ENCODE assay signal across 19 mouse cellular contexts in the genomic region with DNA sequence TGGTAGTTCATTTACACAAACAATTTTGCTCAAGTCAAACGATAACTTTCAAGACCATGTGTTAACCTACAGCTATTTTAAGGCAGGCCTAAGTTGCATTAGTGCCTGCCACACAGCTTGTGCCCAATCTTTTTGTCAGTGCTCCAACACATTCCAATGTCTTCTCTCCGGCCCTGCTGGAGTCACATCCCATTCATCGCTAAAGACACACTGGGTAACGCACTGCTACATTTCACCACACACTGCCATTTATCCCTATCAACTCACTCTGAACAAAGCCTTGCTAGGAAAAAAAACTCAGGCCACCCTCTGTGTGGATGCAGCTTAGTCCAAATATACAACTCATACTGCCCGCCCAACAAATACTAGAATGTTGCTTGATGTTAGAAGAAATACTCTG. TPM values are rescaled to one million over a fixed set of nuclear protein-coding genes. Genes with fewer than 3 reads are reported as not detected.
DNase-seq lines count a peak whose midpoint lies in the region; ATAC-seq and TF ChIP-seq lines count a peak whose summit lies in the region.
"Had no signal": no experiment of that assay in that cellular context is flagged by ENCODE, and none has a peak within 500 bp of the region (broad histone marks: within the 10 kb centered on the region; RNA-seq: fewer than 3 reads in every experiment).

No protein-coding gene starts in this region.

- no peak; the same call in 1 of the 2 replicates for ATAC-seq in lung, postnatal 0 days
- peak; percentile 62; the same call in 1 of the 2 replicates for ATAC-seq in heart, embryonic 13.5 days (ENCODE audit: extremely low read depth, insufficient number of reproducible peaks, low FRiP score, low TSS enrichment)
- ATAC-seq: activated CD4-positive, CD25-positive, alpha-beta regulatory T cell, adult 4 months; forebrain, embryonic 15.5 days; midbrain, embryonic 15.5 days had no signal

- H3K4me2 ChIP-seq in lung, postnatal 0 days (replicated peaks; ENCODE audit: low read depth, low read length), result no peak overlapping the region
- H3K4me2 ChIP-seq in heart, embryonic 13.5 days, result peak overlapping the region; percentile 58
- H3K4me2 ChIP-seq: forebrain, embryonic 15.5 days; limb, embryonic 15.5 days; midbrain, embryonic 15.5 days had no signal

- H3K36me3 ChIP-seq in lung, postnatal 0 days (ENCODE audit: insufficient read depth, low read length), result no peaks in the 10 kb centered on the region
- peaks cover 28% of the 10 kb centered on the region for H3K36me3 ChIP-seq in heart, embryonic 13.5 days
- H3K36me3 ChIP-seq: forebrain, embryonic 15.5 days; midbrain, embryonic 15.5 days had no signal

- peak; percentile 70 to 79 for DNase-seq in heart, adult 18-20 months
- DNase-seq in heart, postnatal 4 days, result no peak
- no peak for DNase-seq in lung, postnatal 0 days (ENCODE audit: low spot score)
- no peak for DNase-seq in lung, adult 2 months
- no peak for DNase-seq in layer of hippocampus, adult 9-10 months (ENCODE audit: low spot score)
- DNase-seq in embryo, embryonic 10.5 days (ENCODE audit: low spot score), result no peak
- DNase-seq: adrenal gland, postnatal 14 days; cerebellum, adult 9-10 months; embryo, embryonic 11 days; kidney, adult 8-10 months; kidney, postnatal 25 days; right cerebral cortex, adult 18-20 months; thymus, postnatal 4 days had no signal

- peaks cover 16% of the 10 kb centered on the region; the same call in 1 of the 2 replicates for H3K4me1 ChIP-seq in lung, postnatal 0 days (ENCODE audit: insufficient read depth, low read depth, low read length)
- H3K4me1 ChIP-seq in lung, adult 2 months (ENCODE audit: control insufficient read depth, insufficient read depth, low read length), result peaks cover 30% of the 10 kb centered on the region
- peaks cover 57% of the 10 kb centered on the region for H3K4me1 ChIP-seq in heart, embryonic 13.5 days
- H3K4me1 ChIP-seq: megakaryocyte, embryonic 14.5 days had no signal

- H3K4me3 ChIP-seq in lung, postnatal 0 days (ENCODE audit: low read depth, low read length), result no peak overlapping the region
- H3K4me3 ChIP-seq in lung, adult 2 months (replicated peaks; ENCODE audit: extremely low read depth, low read depth, low read length), result no peak overlapping the region
- H3K4me3 ChIP-seq in heart, embryonic 13.5 days, result peak overlapping the region; percentile 13; the same call in 1 of the 2 replicates
- H3K4me3 ChIP-seq: forebrain, embryonic 15.5 days; limb, embryonic 15.5 days; megakaryocyte, embryonic 14.5 days; midbrain, embryonic 15.5 days had no signal

- no peak for TF ChIP-seq POLR2A in lung, adult 2 months (IDR thresholded peaks at IDR 0.05; ENCODE audit: borderline replicate concordance, extremely low read depth, low read depth, low read length)

- H3K27me3 ChIP-seq in lung, postnatal 0 days (replicated peaks; ENCODE audit: insufficient read depth, low read length), result no peaks in the 10 kb centered on the region
- H3K27me3 ChIP-seq in heart, embryonic 13.5 days (replicated peaks), result no peaks in the 10 kb centered on the region
- H3K27me3 ChIP-seq: forebrain, embryonic 15.5 days; limb, embryonic 15.5 days; midbrain, embryonic 15.5 days had no signal

- TF ChIP-seq EP300 in lung, postnatal 0 days (IDR thresholded peaks at IDR 0.05), result no peak

- H3K27ac ChIP-seq in lung, postnatal 0 days (ENCODE audit: low read length), result peak overlapping the region; percentile 20
- H3K27ac ChIP-seq in heart, embryonic 13.5 days (replicated peaks), result peak overlapping the region; percentile 95
- H3K27ac ChIP-seq: forebrain, embryonic 15.5 days; limb, embryonic 15.5 days; midbrain, embryonic 15.5 days had no signal

- H3K9ac ChIP-seq in lung, postnatal 0 days (replicated peaks; ENCODE audit: low read depth), result no peak overlapping the region
- H3K9ac ChIP-seq in heart, embryonic 13.5 days, result peak overlapping the region; percentile 59
- H3K9ac ChIP-seq: forebrain, embryonic 15.5 days; limb, embryonic 15.5 days; midbrain, embryonic 15.5 days had no signal

- no peak for TF ChIP-seq CTCF in lung, postnatal 0 days (IDR thresholded peaks at IDR 0.05)
- TF ChIP-seq CTCF in lung, adult 2 months (IDR thresholded peaks at IDR 0.05; ENCODE audit: insufficient read depth, low read length), result no peak

- 41% methylated on average over 5 of the region's 5 CpGs for WGBS in lung, postnatal 0 days
- WGBS in lung, adult 2 months, result 36% methylated on average over 5 of the region's 5 CpGs
- WGBS in heart, embryonic 13.5 days, result 22% methylated on average over 5 of the region's 5 CpGs

- H3K9me3 ChIP-seq in lung, postnatal 0 days (ENCODE audit: low read length), result no peaks in the 10 kb centered on the region
- peaks cover 4% of the 10 kb centered on the region; the same call in 1 of the 2 replicates for H3K9me3 ChIP-seq in heart, embryonic 13.5 days
- H3K9me3 ChIP-seq: forebrain, embryonic 15.5 days; limb, embryonic 15.5 days; midbrain, embryonic 15.5 days had no signal

RNA-seq across cellular contexts. Expression of a gene that starts 11.5 kb away (rescaled TPM):
- total RNA-seq in heart, adult 18-20 months (2021), result 100 to 1,000 TPM; 523 to 532 TPM
- total RNA-seq in heart, postnatal 4 days (2021), result 100 to 1,000 TPM; 571 to 581 TPM
- polyA plus RNA-seq in lung, postnatal 0 days (2015; fragmentation: Nextera tagmentation; extraction: Ambion mirVana), result 220 and 256 TPM in 2 replicates
- 222 and 294 TPM in 2 replicates for polyA plus RNA-seq in lung, adult 2 months (2012; rRNA removed)
- 145 and 155 TPM in 2 replicates for polyA plus RNA-seq in heart, embryonic 13.5 days (2015; fragmentation: Nextera tagmentation; extraction: Ambion mirVana)

Comparison
In these comparisons a context has a peak if more than half of its experiments do, and no peak if none do; other contexts are left out.
1. DNase-seq: peak in heart, adult 18-20 months (2 of 2); none in heart, postnatal 4 days (single experiment), lung, postnatal 0 days (single experiment), lung, adult 2 months (single experiment), layer of hippocampus, adult 9-10 months (single experiment) and embryo, embryonic 10.5 days (single experiment).